Mouse (Mus musculus): ENCODE data around the gene Zranb1.

- TF ChIP-seq CTCF (IDR thresholded peaks at IDR 0.05; ENCODE audit: control insufficient read depth, insufficient read depth, insufficient read length) (no peak), USF1 (IDR thresholded peaks at IDR 0.05; ENCODE audit: low read depth) (no peak), MAX (IDR thresholded peaks at IDR 0.05) (no peak), MYOG (IDR thresholded peaks at IDR 0.05; ENCODE audit: control insufficient read depth, extremely low read depth, insufficient read length) (no peak), MYOD1 (IDR thresholded peaks at IDR 0.05; ENCODE audit: control insufficient read depth, insufficient read length, low read depth) (no peak), CEBPB (IDR thresholded peaks at IDR 0.05; ENCODE audit: low read depth) (no peak)
Observed at GRCm38 (mm10) chr7:132896206-132896815, 34.6 kb upstream of the Zranb1 start.
